Mouse (Mus musculus) cerebellum, postnatal 4 days (tissue): ENCODE results near the gene Atp13a2.

ENCODE experiments used
- DNase-seq, 2 experiments: peaks; one replicate each; pipeline ENCODE4 v3.0.0; 2022; ENCODE audit warnings: low spot score in 2 of 2, mixed read lengths in 1 of 2

Gene Atp13a2

DNA sequence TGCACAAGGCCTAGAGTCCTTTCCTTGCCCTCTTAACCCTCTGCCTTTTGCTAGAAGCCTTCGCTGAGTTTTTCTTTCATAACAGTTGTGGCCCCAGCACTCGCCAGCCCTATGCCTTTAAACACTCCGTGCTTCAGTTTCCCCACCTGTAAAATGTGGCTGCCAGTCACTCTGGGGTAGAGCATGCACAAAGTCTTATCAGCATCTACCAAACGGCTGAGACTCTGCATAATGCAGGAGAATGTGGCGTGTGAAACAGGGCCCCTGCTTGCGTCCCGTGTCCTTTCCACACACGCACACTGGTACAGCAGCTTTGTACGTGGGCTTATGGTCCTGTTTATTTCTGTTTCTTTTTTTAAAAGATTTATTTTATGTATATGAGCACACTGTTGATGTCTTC is 10.1 kb downstream of the Atp13a2 start:
- DNase-seq, result no peak

DNA sequence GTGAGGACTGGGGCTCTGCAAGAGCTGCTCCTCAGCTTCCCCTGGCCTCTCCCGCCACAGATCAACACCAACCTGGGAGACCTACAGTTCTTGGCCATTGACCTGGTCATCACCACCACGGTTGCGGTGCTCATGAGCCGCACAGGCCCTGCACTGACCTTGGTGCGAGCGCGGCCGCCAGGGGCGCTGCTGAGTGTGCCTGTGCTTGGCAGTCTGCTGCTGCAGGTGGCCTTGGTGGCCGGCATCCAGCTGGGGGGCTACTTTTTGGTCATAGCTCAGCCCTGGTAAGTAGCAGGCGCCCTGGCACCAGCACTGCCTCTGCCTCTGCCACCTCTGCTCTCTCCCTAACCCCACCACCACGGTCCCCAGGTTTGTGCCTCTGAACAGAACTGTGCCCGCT is 19.3 kb downstream of the Atp13a2 start:
- peak in 1 of 2 experiments; percentile 74 for DNase-seq

DNA sequence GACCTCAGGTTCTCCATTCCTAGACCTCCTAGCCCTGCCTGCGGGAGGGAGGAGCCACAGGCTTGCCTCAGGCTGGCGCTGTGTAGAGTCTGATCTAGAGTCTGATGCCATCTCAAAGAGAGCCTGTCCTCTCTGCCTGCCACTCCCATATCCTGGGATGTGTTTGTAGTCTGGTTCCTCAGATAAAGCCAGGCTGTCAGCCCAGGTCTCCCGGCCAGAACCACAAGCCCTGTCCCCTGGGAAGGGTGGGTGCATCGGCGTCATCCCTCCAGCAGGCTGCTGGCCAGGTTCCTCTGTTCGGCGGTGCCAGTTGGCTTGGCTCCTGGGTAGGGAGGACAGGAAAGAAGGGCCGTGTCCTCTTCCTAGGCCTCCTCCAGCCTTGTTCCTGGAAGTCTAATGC is 21.4 kb downstream of the Atp13a2 start:
- DNase-seq, result no peak

DNA sequence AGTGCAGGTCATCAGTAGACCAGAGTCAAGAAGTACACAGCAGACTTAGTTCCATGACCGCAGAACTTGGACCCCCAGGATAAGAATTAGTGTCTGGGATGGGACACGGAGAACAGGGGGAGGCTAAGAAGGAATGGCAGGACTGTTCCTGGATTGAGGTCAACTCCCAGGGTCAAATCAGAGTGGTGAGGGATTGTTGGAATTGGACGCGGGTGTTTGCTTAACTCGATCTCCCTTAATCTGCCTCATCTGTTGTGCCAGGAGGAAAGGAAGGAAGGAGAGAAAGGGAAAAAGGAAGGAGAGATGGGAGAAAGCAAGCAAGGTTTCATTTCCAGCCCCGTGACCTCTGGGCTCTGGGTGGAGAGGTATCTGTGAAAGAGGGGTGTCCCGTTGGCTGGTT is 23.4 kb downstream of the Atp13a2 start, which contains the start of gene Mfap2:
Gene Mfap2, plus strand, starts transcription at position 301 of the 400 bp plus-strand sequence.
- DNase-seq, result no peak

DNA sequence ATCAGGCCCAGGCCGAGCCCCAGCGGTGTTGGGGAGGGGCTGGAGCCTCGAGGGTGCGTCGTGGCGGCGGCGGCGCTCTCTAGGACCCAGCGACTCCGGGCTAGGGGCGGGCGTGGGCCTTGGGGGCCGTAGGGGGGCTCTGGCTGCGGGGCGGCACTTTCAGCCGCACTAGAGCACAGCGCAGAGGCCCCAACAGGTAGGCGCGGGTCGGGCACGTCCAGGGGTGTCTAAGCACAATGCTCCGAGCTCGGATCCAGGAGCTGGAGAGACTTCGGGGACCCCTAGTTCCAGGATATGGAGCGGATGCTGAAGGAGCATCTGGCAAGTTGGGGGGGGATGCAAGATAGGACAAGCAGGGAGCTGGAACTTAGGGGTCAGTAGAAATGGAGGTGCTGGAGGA is 23.9 kb downstream of the Atp13a2 start:
- no peak for DNase-seq

DNA sequence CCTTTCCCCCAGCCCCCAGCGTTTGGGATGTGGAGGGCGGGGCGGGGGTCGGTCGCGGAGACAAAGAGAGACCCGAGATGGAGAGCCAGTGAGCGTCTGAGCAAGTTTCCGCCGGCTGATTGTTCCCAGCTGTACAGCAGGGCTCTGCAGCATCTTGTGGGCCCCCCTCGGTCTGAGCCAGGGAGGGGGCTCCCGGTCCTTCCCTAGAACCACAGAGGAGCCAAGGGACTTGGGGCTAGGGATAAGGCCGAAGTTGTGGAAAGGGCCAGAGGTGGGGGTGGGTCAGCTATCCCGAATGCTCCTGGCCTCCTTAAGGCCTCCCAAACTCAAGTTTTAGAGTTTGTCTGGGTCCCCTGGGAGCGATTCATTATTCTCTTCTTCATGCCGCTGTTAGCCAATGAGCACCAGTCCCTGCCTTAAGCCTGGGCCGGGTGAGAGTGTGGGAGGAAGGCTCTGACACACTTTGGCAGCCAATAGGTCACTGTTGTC is 24.3 kb downstream of the Atp13a2 start:
- DNase-seq, result no peak

DNA sequence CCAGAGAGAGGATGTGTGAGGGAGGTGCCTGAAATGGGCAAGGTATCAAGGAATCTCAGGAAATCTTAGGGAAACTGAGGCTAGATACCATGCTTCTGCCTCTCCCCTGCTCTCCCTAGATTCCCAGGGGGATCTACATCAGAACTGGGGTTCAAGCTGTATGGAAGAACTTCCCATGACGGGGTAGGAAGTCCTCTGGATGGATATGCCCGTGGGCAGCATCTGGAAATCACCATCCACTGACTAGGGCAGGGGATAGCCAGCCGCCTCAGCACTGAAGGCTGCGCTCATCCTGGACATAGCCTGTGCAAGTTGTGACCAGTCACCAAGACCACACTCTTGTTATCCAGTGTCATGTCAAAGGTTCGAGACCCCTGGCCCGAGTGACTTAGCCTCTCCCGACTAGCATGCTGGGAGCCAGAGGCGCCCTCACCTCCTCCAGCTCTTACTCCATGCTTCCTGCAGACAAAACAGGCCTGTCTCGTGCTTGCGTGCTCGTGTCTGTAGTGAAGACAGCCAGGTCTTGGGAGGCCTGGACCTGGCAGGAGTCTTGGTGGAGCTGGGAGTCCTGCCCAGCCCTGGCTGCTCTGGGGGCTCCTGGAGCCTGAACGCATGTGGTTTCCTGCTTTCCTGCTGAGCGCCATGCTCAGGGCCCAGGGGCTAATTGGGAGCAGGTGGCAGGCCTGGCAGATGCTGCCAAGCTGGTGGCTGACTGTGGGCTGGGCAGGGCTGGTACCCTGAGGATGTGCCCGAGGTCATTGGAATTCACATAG is 25.1 kb downstream of the Atp13a2 start:
- peak in 1 of 2 experiments; percentile 70 for DNase-seq

DNA sequence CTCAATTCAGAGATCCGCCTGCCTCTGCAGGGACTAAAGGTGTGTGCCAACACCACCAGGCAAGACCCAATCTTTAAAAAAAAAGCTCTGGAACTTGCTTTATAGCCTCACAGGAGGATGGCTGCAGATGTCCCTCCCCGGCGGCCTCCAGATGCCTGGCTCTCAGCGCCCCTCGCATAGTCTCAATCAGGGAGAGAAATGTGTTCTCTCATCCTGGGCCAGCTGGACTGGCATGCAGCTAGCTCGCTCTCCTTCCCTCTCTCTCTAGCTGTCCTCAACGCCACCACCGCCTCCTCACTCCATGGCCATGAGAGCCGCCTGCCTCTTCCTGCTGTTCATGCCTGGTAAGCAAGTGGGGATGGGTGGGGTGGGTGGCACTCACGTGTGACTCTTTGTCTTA is 25.9 kb downstream of the Atp13a2 start:
- DNase-seq, result no peak

DNA sequence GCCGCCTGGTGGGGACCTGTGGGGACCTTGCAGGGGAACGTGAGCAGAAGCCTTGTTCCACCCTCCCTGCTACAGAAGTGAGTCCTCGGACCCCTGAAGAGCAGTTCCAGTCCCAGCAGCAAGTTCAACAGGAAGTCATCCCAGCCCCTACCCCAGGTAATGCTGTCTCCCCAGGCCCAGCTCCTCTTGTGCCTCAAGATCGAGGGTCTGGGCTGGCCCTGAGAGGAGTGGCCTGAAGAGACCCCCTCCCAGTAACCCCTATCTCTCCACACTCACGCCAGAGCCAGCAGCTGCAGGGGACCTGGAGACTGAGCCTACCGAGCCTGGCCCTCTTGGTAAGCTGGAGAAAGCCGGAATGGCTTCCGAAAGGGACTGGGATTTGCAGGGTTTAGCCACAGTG is 27.4 kb downstream of the Atp13a2 start:
- DNase-seq, result no peak

DNA sequence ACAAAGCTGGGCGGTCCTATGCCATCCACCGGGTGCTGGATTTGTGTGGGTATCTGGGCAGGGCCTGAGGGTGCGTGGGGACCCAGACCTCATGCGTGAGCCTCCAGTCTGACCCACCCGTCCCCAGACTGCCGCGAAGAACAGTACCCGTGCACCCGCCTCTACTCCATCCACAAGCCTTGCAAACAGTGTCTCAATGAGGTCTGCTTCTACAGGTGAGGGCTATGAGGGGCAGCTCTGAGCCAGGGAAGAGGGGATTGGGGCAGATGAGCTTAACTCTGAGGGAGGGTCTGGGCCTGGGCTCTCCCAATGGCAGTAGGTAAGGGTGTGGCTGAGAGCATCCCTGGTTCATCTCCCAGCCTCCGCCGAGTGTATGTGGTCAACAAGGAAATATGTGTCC is 28.2 kb downstream of the Atp13a2 start:
- DNase-seq, result no peak

DNA sequence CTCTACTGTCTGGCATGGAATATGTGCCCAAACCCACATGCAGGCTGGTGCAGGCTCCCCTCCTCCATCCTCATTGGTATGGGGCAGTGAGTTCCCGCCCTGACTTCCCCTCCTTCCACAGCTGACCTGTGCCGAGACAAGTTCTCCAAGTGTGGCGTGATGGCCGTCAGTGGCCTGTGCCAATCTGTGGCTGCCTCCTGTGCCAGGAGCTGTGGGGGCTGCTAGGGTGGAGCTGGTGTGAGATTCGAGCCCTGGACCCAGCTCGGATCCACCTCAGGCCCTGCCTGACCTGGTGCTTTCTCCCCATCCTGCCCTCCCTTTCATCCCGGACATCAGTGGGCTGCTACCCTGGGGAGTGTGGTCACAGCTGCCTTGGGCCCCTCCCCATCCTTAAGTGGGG is 28.7 kb downstream of the Atp13a2 start:
- DNase-seq, result no peak

DNA sequence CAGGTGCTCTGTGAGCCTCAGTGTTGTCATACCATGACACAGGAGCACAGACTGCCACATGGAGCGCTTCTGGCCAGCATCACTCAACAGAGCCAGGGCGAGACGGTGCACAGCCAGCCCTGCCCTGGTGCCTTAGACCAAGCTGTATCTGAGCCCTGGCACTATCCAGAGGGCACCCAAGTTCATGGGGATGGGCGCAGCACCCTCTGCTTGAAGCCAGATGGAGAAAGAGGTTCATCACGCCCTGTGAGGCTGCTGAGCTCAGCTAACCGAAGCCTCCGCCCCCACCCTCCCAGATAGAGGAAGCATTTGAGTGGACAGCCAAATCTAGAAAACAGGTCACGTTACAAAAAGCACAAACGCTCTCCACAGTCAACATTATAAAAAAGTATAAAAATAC is 29.6 kb downstream of the Atp13a2 start:
- DNase-seq, result no peak

DNA sequence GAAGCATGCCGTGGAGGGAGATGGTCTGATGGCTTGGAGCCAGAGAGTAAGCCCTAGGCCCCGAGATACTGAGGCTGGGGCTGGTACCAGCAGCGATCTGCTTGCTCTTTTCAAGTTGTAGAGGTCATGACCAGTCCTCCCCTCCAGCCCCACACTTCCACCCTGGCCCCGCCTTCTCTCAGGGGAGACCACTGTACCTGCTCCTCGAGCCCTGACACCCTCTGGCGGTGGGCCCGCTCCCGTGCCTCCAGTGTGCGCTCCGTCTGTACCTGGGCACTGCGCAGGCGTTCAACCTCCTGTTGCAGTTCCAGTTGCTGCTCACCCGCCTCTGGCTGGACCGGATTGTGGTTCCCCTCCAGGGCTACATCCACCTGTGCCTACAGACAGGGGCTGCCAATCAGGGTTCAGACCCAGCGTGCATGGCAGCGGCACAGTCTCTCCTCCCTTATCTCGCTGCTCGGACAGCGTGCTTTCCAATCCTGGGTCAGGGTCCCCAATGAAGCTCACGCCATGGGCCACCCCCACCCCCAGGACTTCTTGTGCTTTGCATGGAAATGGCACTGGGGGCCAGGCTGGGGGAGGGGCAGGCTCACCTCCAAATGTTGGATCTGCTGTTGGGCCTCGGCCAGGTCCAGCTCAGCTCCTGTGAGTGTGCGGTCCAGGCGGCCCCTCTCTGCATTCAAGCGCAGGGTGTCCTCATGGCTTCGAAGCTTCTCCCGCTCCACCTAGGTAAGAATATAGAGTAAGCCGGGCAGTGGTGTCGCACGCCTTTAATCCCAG is 31.2 kb downstream of the Atp13a2 start:
- DNase-seq, result no peak

DNA sequence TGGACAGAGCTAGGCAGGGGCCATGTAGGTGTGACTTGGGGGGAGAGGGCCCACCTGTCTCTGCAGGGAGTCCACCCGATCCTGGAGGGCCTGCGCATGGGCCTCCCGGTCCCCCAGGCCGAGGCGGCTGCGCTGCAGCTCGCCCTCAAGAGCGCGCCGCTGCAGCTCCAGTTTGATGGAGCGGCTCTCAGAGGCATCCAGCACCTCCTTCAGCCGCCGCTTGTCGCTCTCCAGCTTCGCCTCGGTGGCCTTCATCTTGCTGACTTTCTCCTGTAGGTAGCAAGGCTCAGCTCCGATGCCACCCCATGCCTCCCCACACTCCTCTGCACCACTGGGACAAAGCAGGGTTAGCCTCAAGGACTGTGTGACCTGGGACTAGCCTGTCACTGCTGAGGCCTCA is 33.5 kb downstream of the Atp13a2 start:
- no peak for DNase-seq

DNA sequence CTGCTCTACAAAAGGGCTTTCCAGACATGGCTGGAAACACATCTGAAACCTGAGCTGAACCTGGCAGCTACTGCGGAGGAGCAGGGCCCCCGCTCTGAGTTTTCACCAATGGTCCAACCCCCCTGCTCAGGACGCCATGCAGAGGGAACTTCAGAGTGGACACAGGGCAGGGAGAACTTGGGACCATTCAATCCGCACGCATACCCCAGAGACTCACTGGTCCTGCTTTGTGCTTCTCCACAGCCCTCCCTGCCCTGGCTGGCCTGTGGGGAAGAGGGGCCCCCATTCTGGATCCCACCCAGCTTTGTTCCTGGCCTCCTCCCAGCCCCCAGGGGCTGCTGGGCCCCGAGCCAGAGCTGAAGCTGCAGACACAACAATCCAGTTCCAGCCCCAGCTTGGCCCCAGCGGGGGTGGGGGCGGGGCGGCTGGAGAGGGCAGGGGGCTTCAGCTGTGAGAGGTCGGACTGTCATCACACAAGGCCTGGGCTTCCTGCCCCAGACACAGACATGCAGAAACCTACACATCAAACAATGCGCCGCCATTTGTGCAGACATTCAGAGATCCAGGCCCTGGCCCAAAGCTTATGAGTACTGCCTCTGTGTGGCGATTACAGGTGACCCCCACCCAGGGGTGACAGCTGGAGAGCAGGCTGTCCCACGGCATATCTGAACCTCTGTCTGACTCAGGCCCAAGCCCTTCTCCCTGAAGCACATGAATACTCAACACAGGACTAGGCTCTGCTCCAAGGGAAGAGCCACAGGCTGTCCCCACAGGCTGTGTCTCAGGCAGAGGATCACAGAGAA is 34.3 kb downstream of the Atp13a2 start:
- DNase-seq, result peak; percentile 77 to 90

DNA sequence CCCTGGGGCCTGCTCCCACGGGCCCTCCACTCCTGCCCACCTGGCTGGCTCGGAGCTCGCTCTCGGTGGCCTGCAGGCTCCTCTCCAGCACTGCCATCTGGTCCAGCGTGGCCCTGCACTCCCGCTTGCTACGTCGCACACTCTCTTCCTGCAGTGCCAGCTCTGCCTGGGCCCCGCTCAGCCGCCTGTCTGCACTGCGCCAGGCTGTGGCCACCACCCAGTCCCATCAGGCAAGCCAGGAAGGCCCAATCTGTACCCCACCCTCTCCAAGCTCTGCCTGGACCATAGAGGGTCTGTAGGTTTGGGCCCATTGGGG is 34.9 kb downstream of the Atp13a2 start:
- peak in 1 of 2 experiments; percentile 39 for DNase-seq

DNA sequence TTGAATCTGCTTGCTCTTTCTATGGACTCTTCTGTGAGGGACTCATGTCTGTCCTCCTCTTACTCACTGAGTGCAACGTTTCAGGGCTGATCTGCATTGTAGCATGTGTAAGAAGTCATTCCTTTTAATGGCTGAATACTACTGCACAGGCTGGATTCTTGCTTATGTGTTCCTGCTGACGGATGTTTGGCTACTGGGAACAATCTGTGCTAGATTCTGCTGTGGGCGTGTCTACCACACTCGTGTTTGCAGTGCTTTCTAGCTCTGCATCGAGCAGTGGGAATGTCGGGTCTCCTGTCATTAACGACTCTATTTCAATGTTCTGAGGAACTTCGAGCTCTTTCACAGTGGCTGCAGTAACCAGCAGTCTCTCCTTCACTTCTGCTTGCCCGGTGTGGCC is 37.4 kb downstream of the Atp13a2 start:
- DNase-seq, result no peak

DNA sequence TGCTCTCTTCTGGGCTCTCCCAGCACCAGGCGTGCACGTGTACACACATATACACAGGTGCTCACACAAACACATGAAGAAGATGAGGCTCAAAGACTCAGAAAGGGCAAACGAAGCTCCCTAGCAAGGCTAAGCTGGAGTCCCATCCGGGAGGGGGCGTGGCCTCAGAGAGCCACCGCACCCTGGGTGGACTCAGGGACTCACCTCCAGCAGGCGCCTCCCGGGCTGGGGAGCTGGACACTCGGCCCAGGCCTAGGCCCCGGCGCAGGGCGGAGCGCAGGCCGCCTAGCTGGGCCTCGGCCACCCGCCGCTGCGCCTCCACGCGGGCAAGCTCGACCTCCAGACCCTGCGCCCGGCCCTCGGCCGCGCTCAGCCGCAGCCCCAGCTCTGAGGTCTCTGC is 38.3 kb downstream of the Atp13a2 start:
- no peak for DNase-seq

DNA sequence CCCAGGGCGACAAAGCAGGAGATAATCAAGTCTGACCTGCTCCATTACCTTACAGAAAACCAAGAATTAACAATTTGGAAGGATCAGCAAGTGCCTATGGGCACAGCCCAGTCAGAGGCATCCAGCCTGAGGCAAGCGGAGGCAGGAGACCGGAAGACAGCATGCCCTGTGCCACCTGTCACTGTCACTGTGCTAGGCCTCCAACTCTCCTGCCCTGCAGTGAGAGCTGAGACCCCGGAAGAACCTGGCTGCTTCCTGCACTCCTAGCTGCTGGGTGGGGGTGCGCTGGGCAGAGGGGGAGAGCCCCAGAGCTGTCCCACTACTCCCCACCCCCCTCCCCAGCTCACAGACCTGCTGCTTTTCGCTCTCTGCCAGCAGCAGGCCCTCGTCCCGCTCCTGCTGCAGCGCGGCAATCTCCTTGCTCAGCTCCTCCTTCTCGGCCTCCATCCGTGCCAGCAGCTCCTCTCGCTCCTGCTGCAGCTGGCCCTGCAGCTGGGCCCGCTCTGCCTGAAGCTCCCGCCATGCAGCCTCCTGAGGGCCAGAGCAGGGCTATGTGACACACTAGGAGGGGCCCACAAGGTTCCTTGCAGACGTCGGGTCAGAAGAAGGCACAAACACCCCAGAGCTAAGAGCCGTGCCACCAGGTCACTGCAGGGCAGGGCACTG is 44.0 kb downstream of the Atp13a2 start:
- no peak for DNase-seq

DNA sequence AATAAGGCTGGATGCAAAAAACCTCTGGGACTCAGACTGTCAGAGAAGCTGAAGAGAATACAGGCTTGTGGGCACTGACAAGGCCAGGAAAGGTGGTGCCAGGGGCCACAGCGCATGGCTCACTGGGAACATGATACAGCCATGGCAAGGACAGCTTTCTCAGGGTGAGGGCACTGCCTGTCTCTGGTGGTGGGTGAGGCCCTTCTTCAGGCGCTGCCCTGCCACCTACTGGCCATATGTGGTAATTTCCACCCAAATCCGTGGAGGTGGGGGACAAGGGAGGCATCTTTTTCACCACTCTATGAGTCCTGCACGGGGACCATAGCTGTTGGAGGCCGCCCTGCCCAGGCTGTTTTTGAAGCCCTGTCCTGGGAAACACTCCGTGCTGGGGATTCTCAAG is 45.1 kb downstream of the Atp13a2 start:
- peak; percentile 85 to 86 for DNase-seq

DNA sequence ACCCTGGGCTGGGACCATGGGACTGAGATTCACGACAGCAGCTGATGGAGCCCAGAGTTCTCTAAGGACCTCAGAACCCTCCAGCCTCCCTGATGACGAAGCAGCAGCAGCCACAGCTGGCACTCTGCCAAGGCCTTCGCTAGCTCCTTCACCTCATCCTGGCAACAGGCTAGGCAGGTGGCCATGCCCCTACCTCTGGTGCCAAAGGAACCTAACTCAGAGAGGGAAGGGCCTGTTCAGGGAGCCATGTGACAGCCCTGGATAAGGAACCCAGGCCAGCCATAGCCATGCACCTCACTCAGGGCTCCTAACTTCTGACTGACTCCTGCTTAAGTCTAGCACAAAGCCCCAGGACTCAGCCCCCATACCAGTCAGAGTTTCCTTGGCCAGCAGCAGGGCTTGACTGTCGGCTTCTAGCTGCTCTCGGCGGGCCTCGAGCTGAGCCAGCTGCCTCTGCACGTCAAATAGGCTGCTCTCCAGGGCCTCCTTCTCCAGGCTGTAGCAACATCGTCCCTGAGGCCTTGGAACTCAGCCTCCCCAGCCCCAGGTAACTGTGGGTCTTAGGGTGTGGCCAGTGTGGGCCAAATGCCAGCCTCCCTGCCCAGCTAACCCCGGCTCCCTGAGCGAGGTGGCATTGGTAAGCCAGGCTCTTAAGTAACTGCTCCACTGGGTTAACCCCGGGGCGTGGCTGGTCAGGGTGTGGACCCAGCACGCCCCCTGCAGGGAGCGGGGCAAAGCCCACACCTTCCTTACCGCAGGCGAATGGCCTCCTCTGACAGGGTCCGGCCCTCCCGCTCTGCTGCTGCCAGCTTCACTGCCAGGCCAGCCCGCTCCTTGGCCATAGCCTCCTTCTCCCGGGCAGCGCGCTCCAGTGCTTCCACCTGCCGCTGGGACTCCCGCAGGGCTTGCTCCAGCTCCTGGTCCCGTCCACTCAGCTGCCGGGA is 47.2 kb downstream of the Atp13a2 start:
- DNase-seq, result no peak
